Mouse (Mus musculus) CH12.LX (cell line): Measurements from ENCODE around the gene Tacr1.

Source experiments
- CTCF ChIP-seq, 2 experiments: IDR thresholded peaks in 1 of 2; conservative IDR thresholded peaks in 1 of 2; 2 replicates each; pipeline ENCODE4 v1.5.1; 2011 to 2012; ENCODE audit warnings: low read depth in 2 of 2, low read length in 2 of 2, improper control_type of control experiment in 1 of 2, inconsistent platforms in 1 of 2, mild to moderate bottlenecking in 1 of 2, moderate library complexity in 1 of 2
- ELF1 ChIP-seq: IDR thresholded peaks from 2 replicates; pipeline ENCODE4 v1.6.1; 2014; ENCODE audit warnings: low read depth, mild to moderate bottlenecking, inconsistent platforms, low read length, improper control_type of control experiment
- GABPA ChIP-seq: IDR thresholded peaks from 2 replicates; pipeline ENCODE4 v1.6.1; 2012; ENCODE audit warnings: low read depth, low read length, improper control_type of control experiment, inconsistent platforms; ENCODE audit not compliant: insufficient replicate concordance
- POLR2A ChIP-seq: IDR thresholded peaks from 2 replicates; pipeline ENCODE4 v1.6.1; 2011; ENCODE audit warnings: low read depth, mild to moderate bottlenecking, improper control_type of control experiment, low read length

GRCm38 (mm10) chr6:82603665-82604064 lies 201.5 kb downstream of the Tacr1 start:
- TF ChIP-seq GABPA (no peak), POLR2A (no peak), CTCF (conservative IDR thresholded peaks at IDR 0.05 in 1 of 2, IDR thresholded peaks at IDR 0.05 in 1 of 2; ENCODE audit: low read depth in 2 of 2, low read length in 2 of 2) (peak; percentile 16 to 86; a peak in 2 of 4 replicates), ELF1 (no peak)
